26 mouse cellular contexts compared by ENCODE assay signal in genomic region chr5:53561160-53561559, GRCm38 (mm10).
"Had no signal": no experiment of that assay in that cellular context is flagged by ENCODE, and none has a peak within 500 bp of the region (broad histone marks: within the 10 kb centered on the region; RNA-seq: fewer than 3 reads in every experiment).

No protein-coding gene starts in this region.

- H3K4me2 ChIP-seq: embryonic facial prominence, embryonic 12.5 days; embryonic facial prominence, embryonic 13.5 days; embryonic facial prominence, embryonic 15.5 days; forebrain, embryonic 12.5 days; forebrain, embryonic 13.5 days; forebrain, embryonic 15.5 days had no signal

- H3K9ac ChIP-seq: embryonic facial prominence, embryonic 12.5 days; embryonic facial prominence, embryonic 13.5 days; embryonic facial prominence, embryonic 15.5 days; forebrain, embryonic 12.5 days; forebrain, embryonic 13.5 days; forebrain, embryonic 15.5 days had no signal

- H3K27ac ChIP-seq: embryonic facial prominence, embryonic 10.5 days; embryonic facial prominence, embryonic 12.5 days; embryonic facial prominence, embryonic 13.5 days; embryonic facial prominence, embryonic 15.5 days; forebrain, embryonic 10.5 days; forebrain, embryonic 12.5 days; forebrain, embryonic 13.5 days; forebrain, embryonic 15.5 days; gastrocnemius, adult 2 months; heart, adult 2 months; heart, embryonic 10.5 days had no signal

- H3K36me3 ChIP-seq: embryonic facial prominence, embryonic 10.5 days; embryonic facial prominence, embryonic 12.5 days; embryonic facial prominence, embryonic 13.5 days; embryonic facial prominence, embryonic 15.5 days; forebrain, embryonic 10.5 days; forebrain, embryonic 12.5 days; forebrain, embryonic 15.5 days; heart, embryonic 10.5 days had no signal

- DNase-seq: cerebellum, adult 9-10 months; cerebellum, adult 9-11 months; cerebellum, postnatal 10 days; cerebellum, postnatal 14 days; cerebellum, postnatal 25 days; cerebellum, postnatal 36 days; embryo, embryonic 11 days; gastrocnemius, adult 2 months; gastrocnemius, postnatal 10 days; gastrocnemius, postnatal 14 days; gastrocnemius, postnatal 25 days; gastrocnemius, postnatal 36 days; heart, adult 11 months; heart, adult 18-20 months; heart, adult 2 months had no signal

- ATAC-seq: forebrain, embryonic 13.5 days; forebrain, embryonic 15.5 days; forebrain, embryonic 16.5 days had no signal

- H3K9me3 ChIP-seq: embryonic facial prominence, embryonic 10.5 days; embryonic facial prominence, embryonic 12.5 days; embryonic facial prominence, embryonic 13.5 days; embryonic facial prominence, embryonic 15.5 days; forebrain, embryonic 10.5 days; forebrain, embryonic 12.5 days; forebrain, embryonic 13.5 days; forebrain, embryonic 15.5 days; heart, embryonic 10.5 days had no signal

- H3K4me1 ChIP-seq: embryonic facial prominence, embryonic 10.5 days; forebrain, embryonic 10.5 days; forebrain, embryonic 12.5 days; forebrain, embryonic 13.5 days; forebrain, embryonic 15.5 days; heart, embryonic 10.5 days had no signal

- H3K4me3 ChIP-seq: embryonic facial prominence, embryonic 10.5 days; embryonic facial prominence, embryonic 12.5 days; embryonic facial prominence, embryonic 13.5 days; embryonic facial prominence, embryonic 15.5 days; erythroblast, embryonic 14.5 days; forebrain, embryonic 10.5 days; forebrain, embryonic 12.5 days; forebrain, embryonic 13.5 days; forebrain, embryonic 15.5 days; gastrocnemius, adult 2 months; heart, adult 2 months; heart, embryonic 10.5 days had no signal

- H3K27me3 ChIP-seq: embryonic facial prominence, embryonic 12.5 days; embryonic facial prominence, embryonic 13.5 days; embryonic facial prominence, embryonic 15.5 days; forebrain, embryonic 12.5 days; forebrain, embryonic 13.5 days; forebrain, embryonic 15.5 days had no signal
